Mouse (Mus musculus) heart, embryonic 13.5 days (tissue): ENCODE measurements around the gene Pdcd2. TPM values are rescaled to one million over a fixed set of nuclear protein-coding genes. Genes with fewer than 3 reads are reported as not detected.
A peak's percentile ranks its signal among the peaks of the same experiment; 100 is the strongest.

Experiments used
- ATAC-seq: fragments of 200-750 bp; cut with Nextera tagmentation; 2 replicates; pipeline ENCODE4 v1.8.0; 2017; ENCODE audit warnings: moderate TSS enrichment; ENCODE audit not compliant: insufficient number of reproducible peaks, low FRiP score, low TSS enrichment; ENCODE audit errors: extremely low read depth
- H3K27ac ChIP-seq: fragments of 300-500 bp; sonication (generic); replicated peaks from 2 replicates; pipeline ENCODE4 v1.5.1; 2015; ENCODE audit warnings: moderate library complexity, mild to moderate bottlenecking, inconsistent platforms
- H3K27me3 ChIP-seq: fragments of 300-500 bp; sonication (generic); replicated peaks from 2 replicates; pipeline ENCODE4 v1.6.1; 2015; ENCODE audit warnings: mild to moderate bottlenecking, inconsistent platforms
- H3K36me3 ChIP-seq: fragments of 300-500 bp; sonication (generic); 2 replicates; pipeline ENCODE4 v1.6.1; 2015; ENCODE audit warnings: mild to moderate bottlenecking, inconsistent platforms
- H3K4me1 ChIP-seq: fragments of 300-500 bp; sonication (generic); 2 replicates; pipeline ENCODE4 v1.6.1; 2015; ENCODE audit warnings: inconsistent platforms
- H3K4me2 ChIP-seq: fragments of 300-500 bp; sonication (generic); 2 replicates; pipeline ENCODE4 v1.6.1; 2015; ENCODE audit warnings: inconsistent platforms, mild to moderate bottlenecking, moderate library complexity
- H3K4me3 ChIP-seq: fragments of 300-500 bp; sonication (generic); 2 replicates; pipeline ENCODE4 v1.5.1; 2015; ENCODE audit warnings: moderate library complexity, mild to moderate bottlenecking, inconsistent platforms
- H3K9ac ChIP-seq: fragments of 300-500 bp; sonication (generic); 2 replicates; pipeline ENCODE4 v1.6.1; 2015; ENCODE audit warnings: inconsistent platforms, mild to moderate bottlenecking, moderate library complexity
- H3K9me3 ChIP-seq: fragments of 300-500 bp; sonication (generic); 2 replicates; pipeline ENCODE4 v1.6.1; 2016; ENCODE audit warnings: inconsistent platforms
- WGBS: fragments of 180-500 bp; shearing (Covaris S2); methylation state at CpG from one replicate; pipeline ENCODE4 v1.1.7; 2015; ENCODE audit warnings: mixed read lengths; 5-methylcytosine and 5-hydroxymethylcytosine counted together
- polyA plus RNA-seq: library from polyadenylated mRNA; unstranded; fragments of >200 nt; fragmentation: Nextera tagmentation; extraction: Ambion mirVana; gene quantifications from 2 replicates; pipeline ENCODE4 v1.2.1, GENCODE M21; 2015

Gene Pdcd2
- polyA plus RNA-seq, 1 experiment from 2014 or later = 27.7 TPM

- Histone ChIP-seq H3K9ac (peak overlapping the region; percentile 92), H3K4me2 (peak overlapping the region; percentile 75), H3K36me3 (peaks cover 32% of the 10 kb centered on the region), H3K9me3 (no peaks in the 10 kb centered on the region), H3K4me3 (peak overlapping the region; percentile 86), H3K27ac (peak overlapping the region; percentile 94), H3K27me3 (no peaks in the 10 kb centered on the region), H3K4me1 (peaks cover 41% of the 10 kb centered on the region)
- WGBS = under 1% methylated on average over 49 of the region's 50 CpGs
- peak; percentile 87 for ATAC-seq
Observed at GRCm38 (mm10) chr17:15497882-15498752, 29.0 kb downstream of the Pdcd2 start.

- Histone ChIP-seq H3K9me3 (no peaks in the 10 kb centered on the region), H3K36me3 (peaks cover 67% of the 10 kb centered on the region), H3K9ac (no peak overlapping the region), H3K27me3 (no peaks in the 10 kb centered on the region), H3K27ac (peak overlapping the region; percentile 31; the same call in 1 of the 2 replicates), H3K4me2 (no peak overlapping the region), H3K4me1 (peaks cover 19% of the 10 kb centered on the region), H3K4me3 (no peak overlapping the region)
- 79% methylated on average over 7 of the region's 7 CpGs for WGBS
- no peak for ATAC-seq
Observed at GRCm38 (mm10) chr17:15490542-15490941, 36.6 kb downstream of the Pdcd2 start.

- Histone ChIP-seq H3K36me3 (peaks cover 87% of the 10 kb centered on the region), H3K27ac (no peak overlapping the region), H3K4me2 (no peak overlapping the region), H3K9ac (no peak overlapping the region), H3K4me3 (no peak overlapping the region), H3K9me3 (no peaks in the 10 kb centered on the region), H3K4me1 (no peaks in the 10 kb centered on the region), H3K27me3 (no peaks in the 10 kb centered on the region)
- no peak for ATAC-seq
- 87% methylated on average over 4 of the region's 4 CpGs for whole genome bisulfite sequencing
Observed at GRCm38 (mm10) chr17:15472671-15473070, 54.4 kb downstream of the Pdcd2 start.

Other genes starting within 250 kb of the Pdcd2 start
- gene Dll1, start 150.4 kb downstream of the Pdcd2 start, polyA plus RNA-seq = 6.6 and 7.8 TPM in 2 replicates
- 13.9 and 15.2 TPM in 2 replicates for gene Fam120b, start 131.1 kb downstream of the Pdcd2 start, polyA plus RNA-seq
- 194 and 219 TPM in 2 replicates for gene Psmb1, start 27.6 kb downstream of the Pdcd2 start, polyA plus RNA-seq
- gene Tbp, start 27.4 kb downstream of the Pdcd2 start, polyA plus RNA-seq = 24.7 and 28.0 TPM in 2 replicates
- gene Prdm9, start 37.1 kb upstream of the Pdcd2 start, polyA plus RNA-seq = 1.2 and 1.7 TPM in 2 replicates
- 15.6 and 15.9 TPM in 2 replicates for gene Chd1, start 177.7 kb upstream of the Pdcd2 start, polyA plus RNA-seq